Mouse (Mus musculus) hindbrain, postnatal 0 days (tissue): ENCODE measurements around the gene Setmar. TPM values are rescaled to one million over a fixed set of nuclear protein-coding genes. Genes with fewer than 3 reads are reported as not detected.
A peak's percentile ranks its signal among the peaks of the same experiment; 100 is the strongest.

Experiments
- ATAC-seq: fragments of 200-750 bp; cut with Nextera tagmentation; 2 replicates; pipeline ENCODE4 v1.8.0; 2017; ENCODE audit warnings: mild to moderate bottlenecking, moderate TSS enrichment, moderate library complexity
- DNase-seq: peaks from one replicate; pipeline ENCODE4 v3.0.0-alpha.2; 2015; ENCODE audit warnings: low spot score
- H3K27ac ChIP-seq: fragments of 300-500 bp; sonication (generic); 2 replicates; pipeline ENCODE4 v1.5.1; 2014; ENCODE audit warnings: mild to moderate bottlenecking
- H3K27me3 ChIP-seq: fragments of 300-500 bp; sonication (generic); 2 replicates; pipeline ENCODE4 v1.6.1; 2014; ENCODE audit warnings: low read length, mixed read lengths; ENCODE audit not compliant: insufficient read depth
- H3K36me3 ChIP-seq: fragments of 300-500 bp; sonication (generic); 2 replicates; pipeline ENCODE4 v1.6.1; 2014; ENCODE audit warnings: low read length, mixed read lengths; ENCODE audit not compliant: insufficient read depth
- H3K4me1 ChIP-seq: fragments of 300-500 bp; sonication (generic); 2 replicates; pipeline ENCODE4 v1.6.1; 2014; ENCODE audit warnings: antibody characterized with exemption, low read length, mixed read lengths; ENCODE audit not compliant: insufficient read depth
- H3K4me2 ChIP-seq: fragments of 300-500 bp; sonication (generic); 2 replicates; pipeline ENCODE4 v1.6.1; 2014; ENCODE audit warnings: low read depth, mild to moderate bottlenecking, low read length, moderate library complexity, mixed read lengths
- H3K4me3 ChIP-seq: fragments of 300-500 bp; sonication (generic); 2 replicates; pipeline ENCODE4 v1.5.1; 2014; ENCODE audit warnings: low read length
- H3K9ac ChIP-seq: fragments of 300-500 bp; sonication (generic); replicated peaks from 2 replicates; pipeline ENCODE4 v1.6.1; 2014; ENCODE audit warnings: mild to moderate bottlenecking, low read length, moderate library complexity, mixed read lengths
- H3K9me3 ChIP-seq: fragments of 300-500 bp; sonication (generic); 2 replicates; pipeline ENCODE4 v1.6.1; 2016; ENCODE audit warnings: low read length, mixed read lengths
- CTCF ChIP-seq: IDR thresholded peaks from 2 replicates; pipeline ENCODE4 v1.5.1; 2016; ENCODE audit warnings: antibody characterized with exemption, control low read depth, low read depth
- WGBS: fragments of 180-500 bp; shearing (Covaris S2); extraction: QIAGEN DNeasy Blood & Tissue Kit; methylation state at CpG from one replicate; pipeline ENCODE4 v1.1.7; 2014; 5-methylcytosine and 5-hydroxymethylcytosine counted together
- polyA plus RNA-seq: library from polyadenylated mRNA; unstranded; fragments of >200 nt; fragmentation: Nextera tagmentation; extraction: Ambion mirVana; gene quantifications from 2 replicates; pipeline ENCODE4 v1.2.1, GENCODE M21; 2015
- total RNA-seq: library from RNA; depleted of rRNA; stranded (reverse); fragments of >200 nt; gene quantifications from 2 replicates; pipeline ENCODE4 v1.2.3, GENCODE M21; 2014

The Setmar gene
- total and polyA plus RNA-seq, 2 experiments from 2014 or later = 1.8 to 2.0 TPM

DNA sequence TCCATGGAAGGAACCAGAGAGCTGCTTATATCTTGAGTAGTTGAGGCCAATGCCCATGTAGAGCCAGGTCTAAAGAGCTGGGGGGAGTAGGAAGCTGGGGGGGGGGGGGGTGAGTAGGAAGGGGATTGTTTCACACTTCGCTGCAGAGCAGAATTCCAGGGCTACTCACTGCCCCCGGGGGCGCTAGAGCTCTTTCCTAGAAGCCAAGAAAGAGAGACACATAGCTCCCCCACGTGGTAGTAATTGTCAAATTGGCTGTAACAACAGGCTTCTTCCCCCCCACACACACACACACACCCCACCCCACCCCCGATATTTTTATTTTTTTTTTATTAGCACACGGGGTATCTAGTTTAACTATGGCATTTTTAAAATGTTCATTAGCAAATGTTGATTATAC is 738 bp downstream of the Setmar start:
- ATAC-seq (peak; percentile 91), DNase-seq (peak; percentile 97)
- WGBS = 6% methylated on average over 6 of the region's 6 CpGs
- TF ChIP-seq CTCF = peak; percentile 64
- no peaks in the 10 kb centered on the region for H3K4me1 ChIP-seq
- H3K4me3 ChIP-seq = peak overlapping the region; percentile 50
- peak overlapping the region; percentile 71 for H3K4me2 ChIP-seq
- H3K27ac ChIP-seq = peak overlapping the region; percentile 87
- H3K9me3 ChIP-seq = no peaks in the 10 kb centered on the region
- H3K36me3 ChIP-seq = no peaks in the 10 kb centered on the region
- peak overlapping the region; percentile 58 for H3K9ac ChIP-seq
- no peaks in the 10 kb centered on the region for H3K27me3 ChIP-seq

- Histone ChIP-seq H3K4me2 (no peak overlapping the region), H3K27ac (no peak overlapping the region), H3K4me3 (no peak overlapping the region), H3K27me3 (no peaks in the 10 kb centered on the region), H3K9me3 (no peaks in the 10 kb centered on the region), H3K36me3 (peaks cover 4% of the 10 kb centered on the region; the same call in 1 of the 2 replicates), H3K4me1 (no peaks in the 10 kb centered on the region), H3K9ac (no peak overlapping the region)
- DNase-seq = no peak
- WGBS = 95% methylated on average over 7 of the region's 7 CpGs
- no peak for TF ChIP-seq CTCF
- no peak for ATAC-seq
Observed at GRCm38 (mm10) chr6:108070947-108071346, 6.1 kb downstream of the Setmar start.

DNA sequence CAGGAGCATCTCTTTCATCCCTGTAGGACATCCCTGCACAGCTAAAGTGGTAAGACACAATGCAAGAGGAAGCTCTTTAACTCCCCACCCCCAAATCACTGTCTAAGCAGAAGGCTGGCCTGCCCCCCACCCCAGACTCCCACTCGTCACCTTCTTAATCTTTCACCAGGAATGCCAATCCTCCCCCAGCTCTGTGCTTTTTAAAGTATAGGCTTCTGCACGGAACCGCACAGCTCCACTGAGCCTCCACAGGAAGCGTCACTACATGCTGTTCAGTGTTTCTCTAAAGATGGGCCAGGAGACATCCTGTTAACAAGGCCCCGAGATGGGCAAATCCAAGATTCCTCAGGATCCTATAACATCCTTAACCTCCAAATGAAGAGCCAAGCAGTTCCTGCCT is 8.2 kb downstream of the Setmar start:
- no peak for DNase-seq
- no peak overlapping the region for H3K27ac ChIP-seq
- no peak for TF ChIP-seq CTCF
- ATAC-seq = no peak
- no peak overlapping the region for H3K4me3 ChIP-seq
- peaks cover 4% of the 10 kb centered on the region; the same call in 1 of the 2 replicates for H3K36me3 ChIP-seq
- H3K4me1 ChIP-seq = no peaks in the 10 kb centered on the region
- H3K4me2 ChIP-seq = no peak overlapping the region
- WGBS = 71% methylated on average over 5 of the region's 5 CpGs
- no peak overlapping the region for H3K9ac ChIP-seq
- no peaks in the 10 kb centered on the region for H3K27me3 ChIP-seq
- no peaks in the 10 kb centered on the region for H3K9me3 ChIP-seq

- Histone ChIP-seq H3K4me1 (no peaks in the 10 kb centered on the region), H3K27me3 (no peaks in the 10 kb centered on the region), H3K9me3 (no peaks in the 10 kb centered on the region), H3K4me3 (no peak overlapping the region), H3K27ac (no peak overlapping the region), H3K9ac (no peak overlapping the region), H3K36me3 (peaks cover 4% of the 10 kb centered on the region; the same call in 1 of the 2 replicates), H3K4me2 (no peak overlapping the region)
- no peak for DNase-seq
- ATAC-seq = no peak
- 84% methylated on average over 2 of the region's 2 CpGs for WGBS
- TF ChIP-seq CTCF = no peak
Observed at GRCm38 (mm10) chr6:108073931-108074330, 9.1 kb downstream of the Setmar start.

- no peak for TF ChIP-seq CTCF
- Histone ChIP-seq H3K9me3 (no peaks in the 10 kb centered on the region), H3K4me3 (no peak overlapping the region), H3K27ac (no peak overlapping the region), H3K9ac (no peak overlapping the region), H3K27me3 (no peaks in the 10 kb centered on the region), H3K4me2 (no peak overlapping the region), H3K4me1 (no peaks in the 10 kb centered on the region), H3K36me3 (peaks cover 4% of the 10 kb centered on the region; the same call in 1 of the 2 replicates)
- DNase-seq (no peak), ATAC-seq (no peak)
- 93% methylated on average over 10 of the region's 10 CpGs for WGBS
Observed at GRCm38 (mm10) chr6:108074624-108075023, 9.8 kb downstream of the Setmar start.

DNA sequence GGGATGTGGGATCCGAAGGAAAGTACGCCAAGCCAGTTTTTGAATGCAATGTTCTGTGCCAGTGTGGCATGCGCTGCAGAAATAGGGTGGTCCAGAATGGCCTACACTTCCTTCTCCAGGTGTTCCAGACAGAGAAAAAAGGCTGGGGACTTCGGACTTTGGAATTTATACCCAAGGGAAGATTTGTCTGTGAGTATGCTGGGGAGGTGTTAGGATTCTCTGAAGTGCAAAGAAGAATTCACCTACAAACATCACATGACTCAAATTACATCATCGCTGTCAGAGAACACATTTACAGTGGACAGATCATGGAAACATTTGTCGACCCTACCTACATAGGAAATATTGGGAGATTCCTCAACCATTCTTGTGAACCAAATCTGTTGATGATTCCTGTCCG is 11.0 kb downstream of the Setmar start:
- 94% methylated on average over 7 of the region's 7 CpGs for WGBS
- Histone ChIP-seq H3K27ac (no peak overlapping the region), H3K4me2 (no peak overlapping the region), H3K4me3 (no peak overlapping the region), H3K27me3 (no peaks in the 10 kb centered on the region), H3K9me3 (no peaks in the 10 kb centered on the region), H3K4me1 (no peaks in the 10 kb centered on the region), H3K9ac (no peak overlapping the region), H3K36me3 (peaks cover 4% of the 10 kb centered on the region; the same call in 1 of the 2 replicates)
- no peak for ATAC-seq
- no peak for TF ChIP-seq CTCF
- no peak for DNase-seq

DNA sequence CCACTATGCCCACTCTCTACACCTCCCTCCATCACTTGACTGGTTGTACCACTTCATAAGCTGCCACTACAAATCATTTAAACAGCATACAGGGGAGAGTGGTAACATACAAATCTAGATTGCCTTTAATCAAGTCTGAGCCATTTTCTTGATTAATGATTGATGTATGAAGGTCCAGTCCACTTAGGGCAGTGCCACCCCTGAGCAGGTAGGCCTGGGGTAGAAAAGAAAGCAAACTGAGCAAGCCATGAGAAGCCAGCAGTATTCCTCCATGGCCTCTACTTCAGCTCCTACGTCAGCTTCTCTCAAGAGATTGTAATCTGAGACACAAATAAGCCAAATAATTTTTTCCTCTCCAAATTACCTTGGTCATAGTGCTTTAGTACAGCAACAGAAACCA is 26.5 kb downstream of the Setmar start:
- no peak overlapping the region for H3K27ac ChIP-seq
- 76% methylated on average over 1 of the region's 1 CpGs for WGBS
- H3K4me2 ChIP-seq = no peak overlapping the region
- H3K9me3 ChIP-seq = no peaks in the 10 kb centered on the region
- no peak overlapping the region for H3K9ac ChIP-seq
- no peak for DNase-seq
- H3K4me3 ChIP-seq = no peak overlapping the region
- ATAC-seq = no peak
- H3K36me3 ChIP-seq = no peaks in the 10 kb centered on the region
- no peak for TF ChIP-seq CTCF
- H3K27me3 ChIP-seq = no peaks in the 10 kb centered on the region
- H3K4me1 ChIP-seq = no peaks in the 10 kb centered on the region
